In the genomic region with DNA sequence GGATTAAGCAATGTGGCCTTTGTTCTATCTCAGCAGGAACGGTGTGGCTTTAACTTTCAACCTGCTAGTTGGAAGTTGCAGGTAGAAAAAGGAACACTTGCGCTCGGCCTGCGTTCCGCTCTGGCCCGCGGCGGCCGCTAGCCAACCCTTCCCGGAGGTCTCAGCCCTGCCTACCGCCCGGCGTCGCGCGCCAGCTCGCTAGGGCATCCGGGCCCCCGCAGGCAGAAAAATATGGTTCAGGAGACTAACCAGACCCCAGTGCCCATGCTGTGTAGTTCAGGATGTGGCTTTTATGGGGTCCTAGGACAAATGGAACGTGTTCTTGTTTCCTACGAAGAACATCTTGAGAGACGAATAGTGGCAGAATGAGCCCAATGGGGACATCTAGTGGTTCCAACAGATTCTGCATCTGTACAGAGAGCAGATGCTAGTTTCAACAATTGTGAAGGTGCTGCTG, we compare ENCODE assay signal across 8 mouse cellular contexts. TPM values are rescaled to one million over a fixed set of nuclear protein-coding genes. Genes with fewer than 3 reads are reported as not detected.
DNase-seq lines count a peak whose midpoint lies in the region; ATAC-seq and TF ChIP-seq lines count a peak whose summit lies in the region.

No protein-coding gene starts in this region.

- H3K4me3 ChIP-seq in spleen, adult 2 months (ENCODE audit: extremely low read depth, insufficient read depth, insufficient read length): peak overlapping the region; percentile 52; the same call in 1 of the 2 replicates
- H3K4me3 ChIP-seq in midbrain, embryonic 11.5 days (ENCODE audit: low read depth, low read length): peak overlapping the region; percentile 48
- peak overlapping the region; percentile 63 for H3K4me3 ChIP-seq in small intestine, adult 2 months (ENCODE audit: low read depth, low read length)

- peak; percentile 10; the same call in 1 of the 2 replicates for TF ChIP-seq CTCF in spleen, adult 2 months (IDR thresholded peaks at IDR 0.05; ENCODE audit: extremely low read depth, insufficient read depth, insufficient read length, insufficient replicate concordance)
- peak; percentile 39; the same call in 1 of the 2 replicates for TF ChIP-seq CTCF in small intestine, adult 2 months (IDR thresholded peaks at IDR 0.05; ENCODE audit: extremely low read depth, insufficient read length, insufficient replicate concordance, low read depth, low read length)

- WGBS in spleen, adult 2 months: 3% methylated on average over 22 of the region's 22 CpGs
- under 1% methylated on average over 22 of the region's 22 CpGs for WGBS in midbrain, embryonic 11.5 days
- WGBS in small intestine, adult 2 months: under 1% methylated on average over 22 of the region's 22 CpGs

- H3K36me3 ChIP-seq in spleen, adult 2 months (ENCODE audit: control insufficient read depth, insufficient read depth, low read length): no peaks in the 10 kb centered on the region
- no peaks in the 10 kb centered on the region for H3K36me3 ChIP-seq in midbrain, embryonic 11.5 days (ENCODE audit: control insufficient read depth, insufficient read depth, low read length)
- H3K36me3 ChIP-seq in small intestine, adult 2 months (ENCODE audit: control insufficient read depth, insufficient read depth, low read length): no peaks in the 10 kb centered on the region

- H3K4me1 ChIP-seq in spleen, adult 2 months (ENCODE audit: control insufficient read depth, insufficient read depth, insufficient read length): peaks cover 3% of the 10 kb centered on the region; the same call in 1 of the 2 replicates
- peaks cover 3% of the 10 kb centered on the region; the same call in 1 of the 2 replicates for H3K4me1 ChIP-seq in midbrain, embryonic 11.5 days (ENCODE audit: control insufficient read depth, insufficient read depth, low read length)
- H3K4me1 ChIP-seq in small intestine, adult 2 months (ENCODE audit: control insufficient read depth, insufficient read depth, insufficient read length, low read length): peaks cover 3% of the 10 kb centered on the region; the same call in 1 of the 2 replicates

- peak; percentile 92 for ATAC-seq in midbrain, embryonic 11.5 days (ENCODE audit: low FRiP score)

- no peaks in the 10 kb centered on the region for H3K9me3 ChIP-seq in midbrain, embryonic 11.5 days (ENCODE audit: control insufficient read depth, low read length)

- peak; percentile 8 to 19 for DNase-seq in spleen, adult 2 months (ENCODE audit: low read depth in 1 of 2, low spot score in 2 of 2)
- no peak for DNase-seq in spleen, postnatal 4 days (ENCODE audit: low spot score in 2 of 2)
- peak; percentile 66 to 71 for DNase-seq in cerebellum, postnatal 25 days
- DNase-seq in gastrocnemius, postnatal 10 days: peak; percentile 17
- DNase-seq in kidney, adult 18-20 months: peak; percentile 62
- peak; percentile 43 for DNase-seq in left cerebral cortex, postnatal 4 days
- peak; percentile 98 for DNase-seq in midbrain, embryonic 11.5 days (ENCODE audit: low spot score, missing footprints)

- H3K4me2 ChIP-seq in midbrain, embryonic 11.5 days: peak overlapping the region; percentile 73

- intact Hi-C loops in left cerebral cortex, postnatal 4 days (cut with DNase I): loop anchor here (5.0 kb wide), 1 partner anchor 544 kb away; no protein-coding TSS in a partner anchor

- H3K27ac ChIP-seq in spleen, adult 2 months (ENCODE audit: insufficient read depth, low read length): no peak overlapping the region
- H3K27ac ChIP-seq in midbrain, embryonic 11.5 days (ENCODE audit: low read depth, low read length): no peak overlapping the region
- no peak overlapping the region for H3K27ac ChIP-seq in small intestine, adult 2 months (ENCODE audit: insufficient read depth, low read depth, low read length)

- no peak for TF ChIP-seq POLR2A in spleen, adult 2 months (IDR thresholded peaks at IDR 0.05; ENCODE audit: low read depth, low read length)
- no peak for TF ChIP-seq POLR2A in small intestine, adult 2 months (IDR thresholded peaks at IDR 0.05; ENCODE audit: low read depth, low read length)

- 0 out of 2 replicates have a peak, but pooled peaks cover 2% of the 10 kb centered on the region for H3K27me3 ChIP-seq in spleen, adult 2 months (ENCODE audit: control insufficient read depth, insufficient read depth, low read length)
- no peaks in the 10 kb centered on the region for H3K27me3 ChIP-seq in midbrain, embryonic 11.5 days (ENCODE audit: control insufficient read depth, insufficient read depth, low read length)
- H3K27me3 ChIP-seq in small intestine, adult 2 months (ENCODE audit: control insufficient read depth, insufficient read depth, low read length): no peaks in the 10 kb centered on the region; the same call in 1 of the 2 replicates

- peak overlapping the region; percentile 80 for H3K9ac ChIP-seq in midbrain, embryonic 11.5 days (ENCODE audit: low read length)

RNA-seq across cellular contexts. Expression of gene Gm281, which starts 12.6 kb away (rescaled TPM):
- not detected in 2 replicates for polyA plus RNA-seq in spleen, adult 2 months (2012; rRNA removed)
- not detected for total RNA-seq in gastrocnemius, postnatal 10 days (2021)
- total RNA-seq in left cerebral cortex, postnatal 4 days (2021): not detected
- polyA plus RNA-seq in midbrain, embryonic 11.5 days (2014; fragmentation: Nextera tagmentation; extraction: Ambion mirVana): not detected in 2 replicates
- polyA plus RNA-seq in small intestine, adult 2 months (2012; rRNA removed): not detected in 2 replicates

RNA-seq across cellular contexts. Expression of gene Atxn7, which starts 59.6 kb away (rescaled TPM):
- 20.3 and 24.3 TPM in 2 replicates for polyA plus RNA-seq in spleen, adult 2 months (2012; rRNA removed)
- total RNA-seq in gastrocnemius, postnatal 10 days (2021): 10 to 100 TPM; 14.9 to 15.4 TPM
- total RNA-seq in left cerebral cortex, postnatal 4 days (2021): 10 to 100 TPM; 18.4 to 22.7 TPM
- polyA plus RNA-seq in midbrain, embryonic 11.5 days (2014; fragmentation: Nextera tagmentation; extraction: Ambion mirVana): 5.2 and 5.7 TPM in 2 replicates
- polyA plus RNA-seq in small intestine, adult 2 months (2012; rRNA removed): 11.9 and 30.8 TPM in 2 replicates

Comparison
In these comparisons a context has a peak if more than half of its experiments do, and no peak if none do; other contexts are left out.
1. DNase-seq: peak in spleen, adult 2 months (2 of 2), cerebellum, postnatal 25 days (2 of 2), gastrocnemius, postnatal 10 days (single experiment), kidney, adult 18-20 months (single experiment), left cerebral cortex, postnatal 4 days (single experiment) and midbrain, embryonic 11.5 days (single experiment); none in spleen, postnatal 4 days (0 of 2).
2. Peak in every context shown above with its lines, with median percentiles within 50 percentile points of each other: H3K4me3 ChIP-seq.